Mouse (Mus musculus): ENCODE measurements around the gene Olfr535. TPM values are rescaled to one million over a fixed set of nuclear protein-coding genes. Genes with fewer than 3 reads are reported as not detected.
"Not testable (repeated sequence)": the region's sequence is repeated elsewhere in the genome, so short reads cannot be mapped to it uniquely, and the experiment has no call there.

Olfr535 gene
- not detected in 2 replicates for polyA plus RNA-seq (2016; fragmentation: Nextera tagmentation; extraction: Ambion mirVana)

GRCm38 (mm10) chr7:140483916-140484315 lies at the start of gene Olfr535:
Gene Olfr535, plus strand, starts transcription at chr7:140484216.
- WGBS, result 93% methylated on average over 1 of the region's 1 CpGs

DNA sequence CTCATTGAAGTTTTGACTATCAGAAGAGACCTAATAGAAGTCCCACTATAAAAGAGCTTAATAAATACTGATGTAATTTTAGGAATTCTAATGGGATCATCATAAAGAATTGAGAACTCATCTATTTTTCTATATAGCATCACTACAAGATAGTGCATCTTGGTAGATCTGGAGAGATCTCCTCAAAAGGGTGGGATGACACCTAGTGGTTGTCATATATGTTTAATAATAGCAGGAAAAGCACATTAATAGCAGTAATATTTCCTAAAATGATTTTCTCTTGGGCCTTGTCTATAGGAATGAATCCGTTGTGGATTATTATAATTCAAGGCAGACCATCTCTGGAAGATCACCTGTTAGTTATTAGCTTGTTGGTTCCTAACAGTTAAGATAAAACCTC lies 40.9 kb upstream of the Olfr535 start:
- Histone ChIP-seq H3K4me1 (no peaks in the 10 kb centered on the region), H3K9me3 (replicated peaks) (no peaks in the 10 kb centered on the region), H3K27ac (no peak overlapping the region), H3K36me3 (no peaks in the 10 kb centered on the region), H3K4me3 (no peak overlapping the region), H3K27me3 (ENCODE audit: low read depth, poor library complexity, severe bottlenecking) (no peaks in the 10 kb centered on the region)
- WGBS, result 85% methylated on average over 1 of the region's 1 CpGs
- no peak for DNase-seq (ENCODE audit: low spot score)

More at GRCm38 (mm10) chr7:140483916-140484315, at the start of gene Olfr535:
- no peaks in the 10 kb centered on the region for H3K4me1 ChIP-seq
- no peak within 1 kb of the TSS for H3K27ac ChIP-seq
- H3K36me3 ChIP-seq, result no peaks in the 10 kb centered on the region
- DNase-seq (ENCODE audit: low spot score), result no peak
- no peak within 1 kb of the TSS for H3K4me3 ChIP-seq
- no peaks in the 10 kb centered on the region for H3K9me3 ChIP-seq (replicated peaks)
- H3K27me3 ChIP-seq (ENCODE audit: low read depth, poor library complexity, severe bottlenecking), result no peaks in the 10 kb centered on the region

- not testable (repeated sequence) for H3K9me3 ChIP-seq (replicated peaks); H3K27ac ChIP-seq; H3K36me3 ChIP-seq; H3K4me1 ChIP-seq; DNase-seq (ENCODE audit: low spot score); H3K27me3 ChIP-seq (ENCODE audit: low read depth, poor library complexity, severe bottlenecking); H3K4me3 ChIP-seq
- 100% methylated on average over 1 of the region's 1 CpGs for WGBS
These were observed 20.9 kb upstream of the Olfr535 start, which contains the start of gene Olfr533 for GRCm38 (mm10) chr7:140463070-140463469. Gene Olfr533, plus strand, starts transcription at chr7:140463370.

- H3K36me3 ChIP-seq, result no peaks in the 10 kb centered on the region
- H3K27me3 ChIP-seq (ENCODE audit: low read depth, poor library complexity, severe bottlenecking), result no peaks in the 10 kb centered on the region
- WGBS, result 82% methylated on average over 1 of the region's 1 CpGs
- no peak overlapping the region for H3K27ac ChIP-seq
- H3K4me1 ChIP-seq, result no peaks in the 10 kb centered on the region
- no peak for DNase-seq (ENCODE audit: low spot score)
- no peak overlapping the region for H3K4me3 ChIP-seq
- no peaks in the 10 kb centered on the region for H3K9me3 ChIP-seq (replicated peaks)
These were observed 6.1 kb upstream of the Olfr535 start for GRCm38 (mm10) chr7:140477886-140478285.

DNA sequence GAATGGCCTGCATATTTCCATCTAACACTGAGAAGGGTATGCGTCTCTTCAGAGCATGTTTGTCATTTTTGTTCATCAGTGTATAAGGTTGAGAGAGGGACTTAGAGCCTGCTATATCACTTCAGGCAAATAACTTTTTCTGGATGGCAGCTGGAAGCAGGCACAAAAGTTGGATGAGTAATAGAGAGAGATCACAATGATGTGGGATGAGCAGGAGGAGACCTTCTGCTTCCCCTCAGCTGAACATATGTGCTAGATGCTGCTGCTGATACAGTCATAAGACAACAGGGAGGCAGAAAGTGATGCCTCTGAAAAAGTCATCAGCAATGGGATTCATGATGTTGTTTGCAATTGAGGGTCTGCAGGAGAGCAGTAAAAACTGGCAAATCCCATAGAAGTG lies 5.3 kb upstream of the Olfr535 start:
- 89% methylated on average over 1 of the region's 1 CpGs for WGBS

GRCm38 (mm10) chr7:140488981-140489380 lies 5.0 kb downstream of the Olfr535 start:
- Histone ChIP-seq H3K9me3 (replicated peaks) (no peaks in the 10 kb centered on the region), H3K27me3 (ENCODE audit: low read depth, poor library complexity, severe bottlenecking) (peaks cover 5% of the 10 kb centered on the region; the same call in 1 of the 2 replicates), H3K36me3 (no peaks in the 10 kb centered on the region), H3K4me1 (no peaks in the 10 kb centered on the region), H3K27ac (no peak overlapping the region), H3K4me3 (no peak overlapping the region)
- 88% methylated on average over 1 of the region's 1 CpGs for WGBS
- DNase-seq (ENCODE audit: low spot score), result no peak

More for the DNA sequence above, 5.3 kb upstream of the Olfr535 start:
- no peak for DNase-seq (ENCODE audit: low spot score)
- Histone ChIP-seq H3K4me3 (no peak overlapping the region), H3K27me3 (ENCODE audit: low read depth, poor library complexity, severe bottlenecking) (no peaks in the 10 kb centered on the region), H3K4me1 (no peaks in the 10 kb centered on the region), H3K9me3 (replicated peaks) (no peaks in the 10 kb centered on the region), H3K36me3 (no peaks in the 10 kb centered on the region), H3K27ac (no peak overlapping the region)

DNA sequence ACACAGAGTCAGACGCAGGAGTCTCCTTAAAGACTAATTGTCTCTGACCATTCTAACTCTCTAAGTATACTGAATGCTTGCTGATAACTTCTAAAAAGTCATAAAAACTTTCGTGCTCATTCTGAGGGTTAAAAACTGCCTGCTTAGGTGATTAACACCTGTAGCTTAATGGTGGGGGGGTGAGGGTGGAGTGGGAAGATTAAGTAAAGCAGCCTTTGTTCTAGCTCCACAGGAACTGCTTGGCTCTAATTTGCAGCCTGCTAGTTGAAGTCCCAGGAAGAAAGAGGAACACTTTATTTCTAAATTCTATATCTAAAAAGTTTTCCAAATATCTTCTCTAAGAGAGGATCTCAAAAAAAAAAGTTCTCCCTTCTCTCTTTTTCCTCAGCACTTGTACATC lies 10.2 kb downstream of the Olfr535 start:
- Histone ChIP-seq H3K36me3 (no peaks in the 10 kb centered on the region), H3K4me3 (no peak overlapping the region), H3K27ac (no peak overlapping the region), H3K4me1 (no peaks in the 10 kb centered on the region), H3K9me3 (replicated peaks) (no peaks in the 10 kb centered on the region), H3K27me3 (ENCODE audit: low read depth, poor library complexity, severe bottlenecking) (peaks cover 11% of the 10 kb centered on the region; the same call in 1 of the 2 replicates)
- 18% methylated on average over 2 of the region's 2 CpGs for WGBS
- DNase-seq (ENCODE audit: low spot score), result no peak

GRCm38 (mm10) chr7:140494702-140495101 lies 10.7 kb downstream of the Olfr535 start:
- Histone ChIP-seq H3K9me3 (replicated peaks) (no peaks in the 10 kb centered on the region), H3K27me3 (ENCODE audit: low read depth, poor library complexity, severe bottlenecking) (peaks cover 11% of the 10 kb centered on the region; the same call in 1 of the 2 replicates), H3K4me1 (no peaks in the 10 kb centered on the region), H3K36me3 (no peaks in the 10 kb centered on the region), H3K27ac (no peak overlapping the region), H3K4me3 (no peak overlapping the region)
- DNase-seq (ENCODE audit: low spot score), result no peak

- H3K36me3 ChIP-seq; DNase-seq (ENCODE audit: low spot score): not testable (repeated sequence)
- WGBS, result 80% methylated on average over 2 of the region's 2 CpGs
These were observed 23.5 kb downstream of the Olfr535 start, which contains the start of gene Olfr536 for GRCm38 (mm10) chr7:140507346-140508021. Gene Olfr536, minus strand, starts transcription at chr7:140507396.

GRCm38 (mm10) chr7:140539746-140540145 lies 55.7 kb downstream of the Olfr535 start:
- no peak overlapping the region for H3K4me3 ChIP-seq
- WGBS, result 80% methylated on average over 2 of the region's 2 CpGs
- DNase-seq (ENCODE audit: low spot score), result no peak
- H3K9me3 ChIP-seq (replicated peaks), result no peaks in the 10 kb centered on the region
- no peak overlapping the region for H3K27ac ChIP-seq
- H3K36me3 ChIP-seq, result no peaks in the 10 kb centered on the region
- H3K4me1 ChIP-seq, result no peaks in the 10 kb centered on the region
- H3K27me3 ChIP-seq (ENCODE audit: low read depth, poor library complexity, severe bottlenecking), result no peaks in the 10 kb centered on the region

More at GRCm38 (mm10) chr7:140507346-140508021, 23.5 kb downstream of the Olfr535 start, which contains the start of gene Olfr536:
- not testable (repeated sequence) for H3K4me3 ChIP-seq; H3K27me3 ChIP-seq (ENCODE audit: low read depth, poor library complexity, severe bottlenecking); H3K9me3 ChIP-seq (replicated peaks); H3K4me1 ChIP-seq; H3K27ac ChIP-seq

Other genes with a start within 250 kb of the Olfr535 start
- not detected in 2 replicates for gene 5830411N06Rik, start 236.9 kb upstream of the Olfr535 start, polyA plus RNA-seq (2016; fragmentation: Nextera tagmentation; extraction: Ambion mirVana)
- not detected in 2 replicates for gene Olfr525, start 163.4 kb upstream of the Olfr535 start, polyA plus RNA-seq (2016; fragmentation: Nextera tagmentation; extraction: Ambion mirVana)
- gene Olfr527, start 150.2 kb upstream of the Olfr535 start, polyA plus RNA-seq (2016; fragmentation: Nextera tagmentation; extraction: Ambion mirVana), result not detected in 2 replicates
- gene Olfr60, start 122.5 kb upstream of the Olfr535 start, polyA plus RNA-seq (2016; fragmentation: Nextera tagmentation; extraction: Ambion mirVana), result not detected in 2 replicates
- not detected in 2 replicates for gene Olfr530, start 107.9 kb upstream of the Olfr535 start, polyA plus RNA-seq (2016; fragmentation: Nextera tagmentation; extraction: Ambion mirVana)
- gene Olfr531, start 81.3 kb upstream of the Olfr535 start, polyA plus RNA-seq (2016; fragmentation: Nextera tagmentation; extraction: Ambion mirVana), result not detected in 2 replicates
- not detected in 2 replicates for gene Olfr532, start 62.6 kb upstream of the Olfr535 start, polyA plus RNA-seq (2016; fragmentation: Nextera tagmentation; extraction: Ambion mirVana)
- gene Olfr533, start 20.8 kb upstream of the Olfr535 start, polyA plus RNA-seq (2016; fragmentation: Nextera tagmentation; extraction: Ambion mirVana), result not detected in 2 replicates
- gene Olfr536, start 23.2 kb downstream of the Olfr535 start, polyA plus RNA-seq (2016; fragmentation: Nextera tagmentation; extraction: Ambion mirVana), result not detected in 2 replicates
- gene Olfr538, start 83.7 kb downstream of the Olfr535 start, polyA plus RNA-seq (2016; fragmentation: Nextera tagmentation; extraction: Ambion mirVana), result not detected in 2 replicates
- not detected in 2 replicates for gene Olfr46, start 117.1 kb downstream of the Olfr535 start, polyA plus RNA-seq (2016; fragmentation: Nextera tagmentation; extraction: Ambion mirVana)
- gene Olfr61, start 144.8 kb downstream of the Olfr535 start, polyA plus RNA-seq (2016; fragmentation: Nextera tagmentation; extraction: Ambion mirVana), result not detected in 2 replicates
- gene Olfr53, start 162.2 kb downstream of the Olfr535 start, polyA plus RNA-seq (2016; fragmentation: Nextera tagmentation; extraction: Ambion mirVana), result not detected in 2 replicates
- not detected in 2 replicates for gene Olfr539, start 175.7 kb downstream of the Olfr535 start, polyA plus RNA-seq (2016; fragmentation: Nextera tagmentation; extraction: Ambion mirVana)
- gene Olfr45, start 197.7 kb downstream of the Olfr535 start, polyA plus RNA-seq (2016; fragmentation: Nextera tagmentation; extraction: Ambion mirVana), result 0.03 TPM in 1 of 2 replicates, not detected in the other
- not detected in 2 replicates for gene Olfr541, start 213.1 kb downstream of the Olfr535 start, polyA plus RNA-seq (2016; fragmentation: Nextera tagmentation; extraction: Ambion mirVana)

All from limb, embryonic 10.5 days (tissue).